Mouse (Mus musculus) cerebellum, adult 9-10 months (tissue): ENCODE results near the gene Lyz1.
"Not testable (repeated sequence)": the region's sequence is repeated elsewhere in the genome, so short reads cannot be mapped to it uniquely, and the experiment has no call there.

ENCODE experiments used
- DNase-seq: peaks from one replicate; pipeline ENCODE4 v3.0.0; 2022

The Lyz1 gene

GRCm38 (mm10) chr10:117286366-117286970 lies 6.2 kb downstream of the Lyz1 start:
- no peak for DNase-seq

- not testable (repeated sequence) for DNase-seq
These were observed 7.1 kb downstream of the Lyz1 start for GRCm38 (mm10) chr10:117285584-117285983.

- no peak for DNase-seq
These were observed 7.8 kb downstream of the Lyz1 start for GRCm38 (mm10) chr10:117284578-117285520.

GRCm38 (mm10) chr10:117283871-117284577 lies 8.6 kb downstream of the Lyz1 start:
- DNase-seq = no peak

- DNase-seq = not testable (repeated sequence)
These were observed 9.5 kb downstream of the Lyz1 start for GRCm38 (mm10) chr10:117283196-117283595.

GRCm38 (mm10) chr10:117282551-117282950 lies 10.1 kb downstream of the Lyz1 start:
- DNase-seq = no peak

- no peak for DNase-seq
These were observed 10.6 kb downstream of the Lyz1 start, which contains the start of gene Lyz2 for GRCm38 (mm10) chr10:117282049-117282448. Gene Lyz2, minus strand, starts transcription at chr10:117282321.

- DNase-seq = no peak
These were observed 11.2 kb downstream of the Lyz1 start for GRCm38 (mm10) chr10:117281381-117281920.

GRCm38 (mm10) chr10:117280000-117280399 lies 12.7 kb downstream of the Lyz1 start:
- no peak for DNase-seq

GRCm38 (mm10) chr10:117278510-117278909 lies 14.2 kb downstream of the Lyz1 start:
- DNase-seq = not testable (repeated sequence)

GRCm38 (mm10) chr10:117277779-117278178 lies 14.9 kb downstream of the Lyz1 start:
- DNase-seq = not testable (repeated sequence)

GRCm38 (mm10) chr10:117275681-117276369 lies 16.8 kb downstream of the Lyz1 start:
- DNase-seq = no peak

GRCm38 (mm10) chr10:117274645-117275044 lies 18.0 kb downstream of the Lyz1 start:
- not testable (repeated sequence) for DNase-seq

- DNase-seq = no peak
These were observed 20.6 kb downstream of the Lyz1 start for GRCm38 (mm10) chr10:117272023-117272422.

- no peak for DNase-seq
These were observed 32.8 kb downstream of the Lyz1 start for GRCm38 (mm10) chr10:117259870-117260269.

GRCm38 (mm10) chr10:117238603-117239002 lies 54.1 kb downstream of the Lyz1 start, which contains the start of gene 9530003J23Rik:
Gene 9530003J23Rik, minus strand, starts transcription at chr10:117238703.
- no peak for DNase-seq
